Comparison of ENCODE assay signal across 21 mouse cellular contexts in genomic region chr14:29225754-29226365, GRCm38 (mm10).
DNase-seq lines count a peak whose midpoint lies in the region; ATAC-seq and TF ChIP-seq lines count a peak whose summit lies in the region.
"Had no signal": no experiment of that assay in that cellular context is flagged by ENCODE, and none has a peak within 500 bp of the region (broad histone marks: within the 10 kb centered on the region; RNA-seq: fewer than 3 reads in every experiment).

No protein-coding gene starts in this region.

- no peak overlapping the region for H3K4me3 ChIP-seq in layer of hippocampus, adult 2 months
- H3K4me3 ChIP-seq in embryonic facial prominence, embryonic 14.5 days (ENCODE audit: low read depth, low read length) = no peak overlapping the region
- H3K4me3 ChIP-seq in limb, embryonic 15.5 days = no peak overlapping the region
- H3K4me3 ChIP-seq: heart, embryonic 13.5 days; megakaryocyte, embryonic 14.5 days; myocyte had no signal

- no peak for TF ChIP-seq CTCF in layer of hippocampus, adult 2 months (conservative IDR thresholded peaks at IDR 0.05)

- H3K4me1 ChIP-seq in embryonic facial prominence, embryonic 14.5 days (ENCODE audit: control insufficient read depth, insufficient read depth, low read length) = peaks cover 27% of the 10 kb centered on the region
- peaks cover 10% of the 10 kb centered on the region for H3K4me1 ChIP-seq in limb, embryonic 15.5 days
- H3K4me1 ChIP-seq: megakaryocyte, embryonic 14.5 days had no signal

- H3K9ac ChIP-seq in embryonic facial prominence, embryonic 14.5 days (ENCODE audit: low read depth, low read length) = no peak overlapping the region
- no peak overlapping the region for H3K9ac ChIP-seq in limb, embryonic 15.5 days
- H3K9ac ChIP-seq: heart, embryonic 13.5 days had no signal

- H3K27me3 ChIP-seq in embryonic facial prominence, embryonic 14.5 days (replicated peaks; ENCODE audit: control insufficient read depth, insufficient read depth, low read length) = no peaks in the 10 kb centered on the region
- H3K27me3 ChIP-seq in limb, embryonic 15.5 days = no peaks in the 10 kb centered on the region
- H3K27me3 ChIP-seq: heart, embryonic 13.5 days; megakaryocyte, embryonic 14.5 days had no signal

- H3K9me3 ChIP-seq in embryonic facial prominence, embryonic 14.5 days (ENCODE audit: control insufficient read depth, low read length) = no peaks in the 10 kb centered on the region
- no peaks in the 10 kb centered on the region for H3K9me3 ChIP-seq in limb, embryonic 15.5 days
- H3K9me3 ChIP-seq: heart, embryonic 13.5 days had no signal

- ATAC-seq in embryonic facial prominence, embryonic 14.5 days (ENCODE audit: low read depth) = peak; percentile 85
- peak; percentile 55; the same call in 1 of the 2 replicates for ATAC-seq in limb, embryonic 15.5 days (ENCODE audit: insufficient number of reproducible peaks, low FRiP score, low TSS enrichment, low read depth)

- DNase-seq in layer of hippocampus, adult 2 months (ENCODE audit: low spot score in 2 of 2) = no peak
- DNase-seq in layer of hippocampus, adult 18-20 months (ENCODE audit: low spot score in 2 of 2) = no peak
- peak; percentile 51 for DNase-seq in brain, adult 2 months (ENCODE audit: low read depth, low spot score)
- DNase-seq in embryonic facial prominence, embryonic 14.5 days (ENCODE audit: low spot score) = peak; percentile 83
- DNase-seq in adrenal gland, postnatal 14 days = no peak
- no peak for DNase-seq in thymus, postnatal 14 days
- DNase-seq: adrenal gland, adult 2 months; cerebellum, adult 11 months; cerebellum, postnatal 10 days; heart, postnatal 36 days; kidney, adult 11 months; layer of hippocampus, postnatal 36 days; lung, adult 18-20 months; lung, postnatal 14 days; right cerebral cortex, postnatal 14 days; thymus, adult 2 months had no signal

- 26% methylated on average over 2 of the region's 2 CpGs for whole genome bisulfite sequencing in embryonic facial prominence, embryonic 14.5 days
- WGBS in limb, embryonic 15.5 days = 29% methylated on average over 2 of the region's 2 CpGs

- H3K36me3 ChIP-seq in embryonic facial prominence, embryonic 14.5 days (ENCODE audit: control insufficient read depth, insufficient read depth, low read length) = no peaks in the 10 kb centered on the region
- no peaks in the 10 kb centered on the region for H3K36me3 ChIP-seq in limb, embryonic 15.5 days
- H3K36me3 ChIP-seq: heart, embryonic 13.5 days had no signal

- H3K4me2 ChIP-seq in embryonic facial prominence, embryonic 14.5 days (ENCODE audit: low read depth, low read length) = no peak overlapping the region
- no peak overlapping the region for H3K4me2 ChIP-seq in limb, embryonic 15.5 days
- H3K4me2 ChIP-seq: heart, embryonic 13.5 days; liver, embryonic 11.5 days had no signal

- peak overlapping the region; percentile 64 for H3K27ac ChIP-seq in layer of hippocampus, adult 2 months
- H3K27ac ChIP-seq in embryonic facial prominence, embryonic 14.5 days (replicated peaks; ENCODE audit: low read depth, low read length) = peak overlapping the region; percentile 17; the same call in 1 of the 2 replicates
- H3K27ac ChIP-seq in limb, embryonic 15.5 days = no peak overlapping the region
- H3K27ac ChIP-seq: heart, embryonic 13.5 days had no signal

Comparison
In these comparisons a context has a peak if more than half of its experiments do, and no peak if none do; other contexts are left out.
1. DNase-seq: peak in brain, adult 2 months (single experiment) and embryonic facial prominence, embryonic 14.5 days (single experiment); none in layer of hippocampus, adult 2 months (0 of 2), layer of hippocampus, adult 18-20 months (0 of 2), adrenal gland, postnatal 14 days (single experiment) and thymus, postnatal 14 days (single experiment).